Mouse (Mus musculus): ENCODE data around the gene Fosl1.
"Not testable (repeated sequence)": the region's sequence is repeated elsewhere in the genome, so short reads cannot be mapped to it uniquely, and the experiment has no call there.

Fosl1 gene

DNA sequence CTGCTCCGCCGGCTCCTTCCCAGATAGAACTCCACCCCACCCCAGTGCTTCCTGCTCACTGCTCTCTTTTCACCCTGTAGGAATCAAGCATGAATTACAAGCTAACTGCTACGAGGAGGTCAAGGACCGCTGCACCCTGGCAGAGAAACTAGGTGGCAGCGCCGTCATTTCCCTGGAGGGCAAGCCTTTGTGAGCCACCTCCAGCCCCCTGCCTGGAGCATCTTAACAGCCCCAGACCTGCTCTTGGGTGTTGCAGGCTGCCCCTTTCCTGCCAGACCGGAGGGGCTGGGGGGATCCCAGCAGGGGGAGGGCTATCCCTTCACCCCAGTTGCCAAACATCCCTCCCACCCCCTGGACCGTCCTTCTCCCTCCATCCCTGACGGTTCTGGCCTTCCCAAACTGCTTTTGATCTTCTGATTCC lies 46.0 kb downstream of the Fosl1 start:
- in situ Hi-C loops (cut with MboI; ENCODE audit: unreplicated experiment in 2 of 2): not testable (repeated sequence)

DNA sequence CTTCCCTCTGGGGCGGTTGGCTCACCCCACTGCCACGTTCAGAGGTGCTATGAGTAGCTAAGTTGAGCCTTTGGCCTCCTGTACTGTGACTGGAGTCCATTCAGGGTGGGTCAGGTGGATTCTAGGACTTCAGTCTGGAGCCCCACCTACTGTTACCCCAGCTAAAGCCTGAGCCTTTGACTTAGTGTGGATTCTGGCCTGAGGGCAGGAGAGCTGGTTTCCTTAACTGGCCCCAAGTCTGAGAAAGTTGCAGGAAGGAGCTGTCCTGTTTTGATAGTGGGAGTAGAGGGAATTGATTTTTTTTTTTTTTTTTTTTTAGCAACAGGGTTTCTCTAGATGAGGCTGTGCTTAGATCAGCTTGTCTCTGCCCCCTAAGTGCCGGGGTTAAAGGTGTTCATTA lies 47.0 kb downstream of the Fosl1 start:
- in situ Hi-C loops (cut with MboI; ENCODE audit: unreplicated experiment in 2 of 2): no loop called here

DNA sequence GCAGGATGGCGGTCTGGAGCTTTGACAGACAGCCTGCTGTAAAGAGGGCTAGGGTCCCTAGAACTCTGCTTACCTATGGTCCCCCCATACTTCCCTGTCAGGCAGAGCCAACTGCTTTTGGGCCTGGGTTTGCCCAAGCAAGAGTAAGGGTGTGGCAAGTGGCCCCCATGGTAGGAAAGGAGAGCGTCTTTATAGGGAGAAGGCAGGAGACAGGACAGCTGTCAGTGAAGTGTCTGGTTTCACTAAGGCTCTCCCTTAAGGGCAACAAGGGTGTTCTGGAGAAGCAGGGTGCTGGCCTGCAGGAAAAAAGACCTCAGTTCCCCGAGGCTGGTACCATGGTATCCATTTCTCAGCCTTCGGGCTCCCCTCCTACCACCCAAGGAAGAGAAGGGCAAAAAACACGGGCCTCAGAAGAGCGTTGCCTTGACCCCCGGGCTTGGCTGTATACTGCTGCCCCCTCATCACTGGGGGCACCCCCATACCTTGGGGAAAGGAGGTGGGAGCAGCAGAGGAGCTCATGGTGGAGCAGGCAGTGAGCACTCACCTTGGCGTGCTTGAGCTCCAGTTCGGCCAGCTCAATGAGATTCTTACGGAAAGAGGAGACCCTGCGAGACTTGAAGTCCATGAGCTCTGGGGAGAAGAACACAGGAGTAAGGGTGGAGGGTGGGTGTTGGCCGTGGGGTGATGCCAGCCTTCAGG lies 48.2 kb downstream of the Fosl1 start:
- in situ Hi-C loops (cut with MboI; ENCODE audit: unreplicated experiment in 2 of 2): no loop called here

DNA sequence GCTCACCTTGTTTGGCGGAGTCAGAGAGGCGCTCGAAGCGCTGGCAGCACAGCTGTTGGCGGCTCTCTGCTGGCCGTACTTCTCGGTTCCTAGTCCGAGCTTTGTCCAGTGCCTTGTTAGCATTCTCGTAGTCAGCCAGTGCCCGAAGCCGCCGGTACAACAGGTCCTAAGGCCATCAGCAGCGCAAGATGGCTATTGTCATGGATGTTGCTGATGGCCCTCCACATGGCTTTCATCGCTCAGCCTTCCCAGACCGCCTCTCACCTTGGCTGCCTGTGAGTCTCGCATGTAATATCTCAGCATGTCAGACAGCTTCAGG lies 48.7 kb downstream of the Fosl1 start:
- in situ Hi-C loops (cut with MboI; ENCODE audit: unreplicated experiment in 2 of 2): no loop called here

GRCm38 (mm10) chr19:5500330-5500875 lies 53.1 kb downstream of the Fosl1 start:
- in situ Hi-C loops (cut with MboI; ENCODE audit: unreplicated experiment in 2 of 2): no loop called here

GRCm38 (mm10) chr19:5503687-5504086 lies 56.3 kb downstream of the Fosl1 start, which contains the start of gene 1700020D05Rik:
1700020D05Rik (minus strand) TSS chr19:5503787.
- in situ Hi-C loops (cut with MboI; ENCODE audit: unreplicated experiment in 2 of 2): no loop called here
